Mouse (Mus musculus) lung, adult 2 months (tissue): ENCODE results near the gene E130114P18Rik.

Source experiments
- CTCF ChIP-seq: fragments of 200-500 bp; IDR thresholded peaks from 2 replicates; pipeline ENCODE4 v1.5.1; 2011; ENCODE audit warnings: mild to moderate bottlenecking, low read length, control low read depth; ENCODE audit not compliant: insufficient read depth
- POLR2A ChIP-seq: fragments of 200-500 bp; IDR thresholded peaks from 2 replicates; pipeline ENCODE4 v1.6.1; 2011; ENCODE audit warnings: low read depth, mild to moderate bottlenecking, control low read depth, low read length, borderline replicate concordance; ENCODE audit errors: extremely low read depth

- TF ChIP-seq CTCF (no peak), POLR2A (no peak)
Observed at GRCm38 (mm10) chr4:97743932-97744331, 33.9 kb downstream of the E130114P18Rik start.
